Mouse (Mus musculus) bone marrow macrophage, adult 2 months (primary cell): Measurements from ENCODE around the gene Rhof. TPM values are rescaled to one million over a fixed set of nuclear protein-coding genes. Genes with fewer than 3 reads are reported as not detected.

Experiments
- H3K27ac ChIP-seq: 2 replicates; pipeline ENCODE4 v1.5.1; 2012; ENCODE audit warnings: low read depth, low read length; ENCODE audit not compliant: insufficient read depth
- H3K4me1 ChIP-seq: 2 replicates; pipeline ENCODE4 v1.6.1; 2012; ENCODE audit warnings: low read length; ENCODE audit not compliant: control insufficient read depth, insufficient read depth
- H3K4me3 ChIP-seq: 2 replicates; pipeline ENCODE4 v1.5.1; 2012; ENCODE audit warnings: mild to moderate bottlenecking, low read length, moderate library complexity; ENCODE audit not compliant: insufficient read depth
- CTCF ChIP-seq: IDR thresholded peaks from 2 replicates; pipeline ENCODE4 v1.5.1; 2012; ENCODE audit warnings: low read depth, mild to moderate bottlenecking, low read length, moderate library complexity
- POLR2A ChIP-seq: IDR thresholded peaks from 2 replicates; pipeline ENCODE4 v1.6.1; 2012; ENCODE audit warnings: mild to moderate bottlenecking, low read depth, low read length, borderline replicate concordance
- polyA plus RNA-seq: library from polyadenylated mRNA; stranded (reverse); fragments of >200 nt; gene quantifications from 2 replicates; pipeline ENCODE4 v1.2.4, GENCODE M21; 2012; ENCODE audit not compliant: missing spikeins, insufficient read depth, insufficient read length

Gene Rhof
- polyA plus RNA-seq, 1 experiment: 1.8 TPM

- no peak for TF ChIP-seq POLR2A
- peak; percentile 90 for TF ChIP-seq CTCF
- 0 out of 2 replicates have a peak overlapping the region, but pooled peaks have one; percentile 1 for H3K27ac ChIP-seq
- H3K4me3 ChIP-seq: peak overlapping the region; percentile 51
- H3K4me1 ChIP-seq: peaks cover 32% of the 10 kb centered on the region
Observed at GRCm38 (mm10) chr5:123149451-123150400, 17.2 kb upstream of the Rhof start.

- H3K4me1 ChIP-seq: peaks cover 31% of the 10 kb centered on the region
- no peak overlapping the region for H3K27ac ChIP-seq
- TF ChIP-seq CTCF (no peak), POLR2A (no peak)
- no peak overlapping the region for H3K4me3 ChIP-seq
Observed at GRCm38 (mm10) chr5:123148073-123148722, 15.7 kb upstream of the Rhof start.

- Histone ChIP-seq H3K27ac (no peak overlapping the region), H3K4me3 (no peak overlapping the region), H3K4me1 (peaks cover 26% of the 10 kb centered on the region)
- TF ChIP-seq POLR2A (no peak), CTCF (no peak)
Observed at GRCm38 (mm10) chr5:123147569-123147968, 15.1 kb upstream of the Rhof start.

GRCm38 (mm10) chr5:123146357-123146756, 13.9 kb upstream of the Rhof start:
- H3K27ac ChIP-seq: no peak overlapping the region
- no peak for TF ChIP-seq CTCF
- no peak for TF ChIP-seq POLR2A
- peaks cover 18% of the 10 kb centered on the region for H3K4me1 ChIP-seq
- no peak overlapping the region for H3K4me3 ChIP-seq

GRCm38 (mm10) chr5:123144746-123145590, 12.5 kb upstream of the Rhof start:
- no peak overlapping the region for H3K27ac ChIP-seq
- H3K4me3 ChIP-seq: peak overlapping the region; percentile 67
- peaks cover 11% of the 10 kb centered on the region for H3K4me1 ChIP-seq
- TF ChIP-seq POLR2A: no peak
- no peak for TF ChIP-seq CTCF

- H3K4me1 ChIP-seq: peaks cover 5% of the 10 kb centered on the region
- peak overlapping the region; percentile 67 for H3K4me3 ChIP-seq
- no peak overlapping the region for H3K27ac ChIP-seq
- TF ChIP-seq CTCF (no peak), POLR2A (no peak)
Observed at GRCm38 (mm10) chr5:123143971-123144745, 11.7 kb upstream of the Rhof start.

- Histone ChIP-seq H3K4me1 (peaks cover 5% of the 10 kb centered on the region), H3K4me3 (peak overlapping the region; percentile 67), H3K27ac (peak overlapping the region; percentile 48)
- TF ChIP-seq CTCF (no peak), POLR2A (no peak)
Observed at GRCm38 (mm10) chr5:123143251-123143970, 10.9 kb upstream of the Rhof start.
